Mouse (Mus musculus) layer of hippocampus, postnatal 25 days (tissue): ENCODE measurements at regions not wholly inside any gene's neighbourhood (a gene's known extent, or its start where the extent isn't known, plus 50 kb on each side); places are given as distances from the start of the nearest gene placed in this dataset.
A peak's percentile ranks its signal among the peaks of the same experiment; 100 is the strongest.

Source experiments
- DNase-seq, 2 experiments: peaks; one replicate each; pipeline ENCODE4 v3.0.0; 2022; ENCODE audit warnings: mixed read lengths in 2 of 2, low spot score in 1 of 2; ENCODE audit errors: extremely low spot score in 1 of 2

DNA sequence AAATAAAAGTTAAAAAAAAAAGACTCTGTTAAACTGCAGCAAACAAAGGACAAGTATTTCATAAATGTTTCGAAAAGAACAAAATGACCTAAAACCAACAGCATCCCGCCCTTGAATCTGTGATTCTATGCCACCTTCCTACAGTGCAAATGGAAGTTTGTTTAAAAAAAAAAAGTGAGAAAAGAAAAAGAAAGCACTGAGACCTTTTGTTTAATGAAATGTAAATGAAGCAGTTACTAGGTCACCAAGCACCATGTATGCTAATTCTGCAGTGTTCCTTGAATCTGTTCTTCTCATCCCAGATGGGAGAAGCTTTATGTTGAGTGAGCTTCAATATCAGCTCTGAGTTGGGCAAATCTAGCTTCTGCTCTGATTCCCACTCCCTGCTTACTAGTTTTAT is 64.8 kb downstream of the Dnajb9 start:
- DNase-seq = no peak

DNA sequence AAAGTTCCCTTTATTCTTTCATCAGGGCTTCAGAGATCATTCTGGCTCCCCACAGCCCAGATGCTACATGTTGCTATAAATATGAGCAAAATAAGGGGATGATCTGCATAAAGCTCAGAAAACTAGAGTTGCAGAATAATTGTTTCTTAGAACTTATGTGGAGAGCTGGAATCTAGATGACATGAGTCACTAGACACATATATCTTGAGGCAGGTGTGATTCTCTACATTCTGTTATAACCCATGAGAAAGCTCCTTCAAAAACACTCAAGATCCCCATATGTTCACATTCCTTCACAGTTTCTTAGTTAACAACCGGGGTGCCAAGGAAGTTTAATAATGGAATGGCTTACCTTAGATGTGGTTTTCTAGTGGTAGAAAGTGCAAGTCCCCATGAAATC is 71.1 kb downstream of the Dnajb9 start:
- DNase-seq = no peak

DNA sequence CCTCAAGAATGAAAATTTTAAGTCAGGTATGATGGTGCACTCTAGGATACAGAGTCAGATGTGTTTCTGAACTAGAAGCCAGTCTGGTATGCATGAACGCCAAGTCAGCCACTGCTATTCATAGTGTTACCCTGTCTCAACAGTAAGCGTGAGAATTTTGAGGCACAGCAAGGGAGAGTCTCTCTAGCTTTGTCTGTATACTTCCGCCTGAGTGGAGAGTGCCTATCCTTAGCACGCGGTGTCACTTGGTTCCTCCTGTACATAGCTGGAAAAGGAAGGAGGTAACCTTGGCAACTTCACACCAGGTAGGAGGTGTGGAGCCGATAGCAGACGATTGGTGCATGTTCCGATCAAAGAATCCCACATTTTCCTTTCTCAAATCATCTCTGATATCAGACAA is 81.3 kb downstream of the Dnajb9 start:
- DNase-seq = no peak

DNA sequence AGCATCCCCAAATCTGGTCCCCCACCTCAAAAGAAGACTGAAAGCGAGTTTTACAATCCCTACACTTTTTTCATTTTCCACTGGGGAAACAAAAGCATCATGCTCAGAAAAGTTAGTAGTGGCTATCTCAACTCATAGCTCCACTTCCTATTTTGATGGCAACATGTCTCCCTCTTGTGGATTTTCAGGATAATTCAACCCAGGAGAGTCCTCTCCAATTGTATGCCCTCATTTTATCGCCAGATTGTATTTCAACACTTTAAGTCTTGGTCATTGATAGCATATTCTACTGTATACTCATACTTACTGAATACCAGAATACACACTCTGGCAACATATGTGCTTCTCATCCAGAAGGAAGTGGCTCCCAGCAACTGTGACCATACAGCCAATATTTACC is 105.0 kb downstream of the Dnajb9 start:
- DNase-seq = no peak

DNA sequence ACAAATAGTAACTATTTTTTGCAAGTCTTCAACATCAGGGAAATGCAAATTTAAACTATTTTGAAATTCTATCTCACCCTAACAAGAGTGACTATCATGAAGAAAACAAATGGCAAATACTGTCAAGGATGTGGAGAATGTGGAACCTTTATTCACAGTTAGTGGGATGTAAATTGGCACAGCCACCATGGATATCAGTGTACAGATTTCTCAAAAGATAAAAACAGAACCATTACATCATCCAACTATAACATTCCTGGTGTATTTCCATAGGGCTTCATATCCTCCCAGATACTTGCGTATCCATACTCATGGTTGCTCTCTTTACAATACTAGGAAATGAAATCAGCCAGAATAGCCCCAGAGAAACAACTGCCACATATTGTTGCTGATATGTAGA is 110.9 kb downstream of the Dnajb9 start:
- DNase-seq = no peak

DNA sequence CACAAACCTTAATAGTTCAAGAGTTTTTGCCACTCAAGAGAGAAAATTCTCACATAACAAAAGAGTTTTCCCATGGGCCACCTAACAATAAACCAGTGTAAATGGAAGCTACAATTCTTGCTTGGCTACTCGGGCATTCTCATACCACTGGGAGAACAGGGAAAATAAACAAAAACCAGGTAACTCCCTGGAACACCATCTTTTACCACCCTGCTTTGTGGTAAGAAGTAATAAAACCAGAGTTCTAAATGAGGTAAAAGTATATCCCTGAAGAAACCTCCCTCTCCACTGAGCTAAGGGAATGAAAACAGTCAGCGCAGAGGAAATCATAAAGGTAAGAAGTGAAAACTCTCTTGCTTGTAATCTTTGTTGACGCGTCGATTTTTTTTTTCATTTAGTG is 138.4 kb downstream of the Dnajb9 start:
- DNase-seq = no peak

DNA sequence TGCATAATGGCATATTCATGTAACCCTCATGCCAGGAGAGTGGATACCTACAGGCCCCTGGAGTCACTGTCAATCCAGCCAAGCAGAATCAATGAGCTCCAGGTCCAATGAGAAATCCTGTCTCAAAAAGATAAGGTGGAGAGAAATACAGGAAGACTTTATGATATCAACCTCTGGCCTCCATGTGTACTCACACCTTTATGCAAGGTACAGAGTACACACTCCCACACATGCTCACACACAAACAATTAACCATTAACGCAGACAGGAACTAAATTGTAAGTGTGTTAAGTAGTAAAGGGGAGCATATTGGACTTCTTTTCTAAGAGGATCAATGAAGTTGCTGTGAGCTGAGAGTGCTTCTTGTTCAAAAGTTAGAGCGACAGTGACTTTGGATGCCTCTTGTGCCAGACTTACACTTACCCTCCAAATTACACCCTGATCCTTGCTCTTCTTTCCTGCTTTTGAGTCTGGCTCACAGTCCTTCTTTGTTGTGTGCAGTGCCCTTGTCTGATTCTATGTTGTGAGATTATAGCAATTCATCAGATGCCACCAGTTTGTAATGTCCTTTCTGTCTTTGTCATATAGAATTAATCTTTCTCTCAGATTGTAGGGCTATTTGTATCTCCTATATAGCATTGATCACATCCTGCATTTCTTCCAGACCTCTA is 153.5 kb downstream of the Dnajb9 start:
- no peak for DNase-seq

DNA sequence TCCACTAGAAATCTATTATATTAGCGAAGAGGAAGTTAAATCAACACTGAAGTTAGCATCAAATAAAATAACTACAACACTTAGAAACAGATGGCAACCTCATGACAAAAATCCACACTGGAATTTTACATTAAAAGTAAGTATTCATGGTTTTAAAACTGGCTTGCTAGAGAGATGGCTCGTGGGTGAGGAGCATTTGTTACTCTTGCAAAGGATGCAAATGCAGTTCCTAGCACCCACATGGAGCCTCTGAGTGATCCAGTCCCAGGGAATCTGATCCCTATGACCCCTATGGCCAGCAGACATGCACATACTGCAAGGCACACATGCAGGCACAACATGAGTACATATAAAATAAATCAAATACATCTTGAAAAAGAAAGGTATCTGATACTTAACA is 164.3 kb downstream of the Dnajb9 start:
- no peak for DNase-seq

DNA sequence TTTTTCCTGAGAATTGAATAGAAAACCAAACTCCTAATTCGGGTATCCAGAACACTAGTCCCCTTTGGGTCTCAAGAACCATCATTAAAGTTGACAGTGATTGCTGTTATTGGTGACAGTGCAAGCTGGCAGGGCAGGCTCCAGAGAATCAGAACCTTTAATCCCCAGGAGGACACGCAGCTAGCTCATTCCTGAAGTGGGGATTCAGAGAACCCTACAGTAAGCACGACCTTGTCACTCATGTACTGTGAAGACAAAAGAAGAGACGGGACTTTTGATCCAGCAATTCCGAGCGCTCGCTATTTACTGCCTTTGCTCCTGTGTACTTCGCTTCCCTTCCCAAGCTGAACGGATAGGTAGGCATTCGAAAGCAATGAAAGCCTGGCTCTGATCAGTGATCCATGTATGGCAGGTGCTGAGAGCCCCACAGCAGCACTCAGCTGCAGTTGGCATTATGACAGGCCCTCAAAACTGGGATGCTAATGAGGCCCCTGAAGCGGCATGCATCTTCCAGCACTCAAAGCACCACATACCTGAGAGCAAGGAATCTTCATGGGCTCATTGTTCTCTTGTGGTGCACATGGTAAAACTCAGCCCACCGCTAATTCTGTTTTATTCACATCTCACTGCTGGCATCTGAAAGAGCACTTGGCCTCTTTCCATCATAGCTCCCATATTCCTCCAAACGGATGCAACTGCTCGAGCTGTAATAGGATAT is 165.6 kb downstream of the Dnajb9 start:
- no peak for DNase-seq

DNA sequence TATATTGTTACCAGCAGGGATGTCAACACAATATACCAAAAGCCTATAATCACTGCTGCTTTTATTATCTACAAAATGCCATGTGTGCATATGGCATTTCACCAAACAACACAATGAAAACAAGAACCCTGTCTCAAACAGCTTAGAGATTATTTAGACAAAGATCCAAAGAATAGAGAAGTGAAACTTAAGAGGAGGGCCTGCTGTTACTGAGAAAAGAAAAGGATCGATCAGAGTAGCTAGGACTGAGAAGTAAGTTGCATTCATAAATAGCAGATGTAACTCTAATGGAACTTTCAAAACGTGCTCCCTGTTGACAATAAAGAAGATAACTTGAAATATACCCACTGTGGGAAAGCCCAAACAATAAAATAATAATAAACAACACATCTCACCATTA is 203.3 kb downstream of the Dnajb9 start:
- no peak for DNase-seq

DNA sequence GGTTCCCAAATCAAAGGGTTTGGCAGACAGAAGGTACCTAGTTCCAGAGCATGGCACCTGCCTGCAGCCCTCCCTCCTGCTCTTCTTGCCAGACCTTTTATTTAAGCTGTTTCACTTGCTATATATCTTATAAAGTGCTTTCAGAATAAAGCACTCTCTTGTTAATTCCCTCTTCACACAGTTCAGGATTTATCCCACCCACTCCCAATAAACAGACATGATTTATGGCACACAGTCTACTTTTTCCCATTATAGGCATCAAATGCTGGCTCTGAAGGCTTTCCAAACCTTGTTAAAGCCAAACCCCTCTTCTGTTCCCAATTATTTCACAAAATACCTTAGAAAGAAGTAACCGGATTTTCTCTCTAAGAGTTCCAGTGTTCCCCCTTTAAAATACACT is 226.6 kb downstream of the Dnajb9 start:
- DNase-seq = no peak

DNA sequence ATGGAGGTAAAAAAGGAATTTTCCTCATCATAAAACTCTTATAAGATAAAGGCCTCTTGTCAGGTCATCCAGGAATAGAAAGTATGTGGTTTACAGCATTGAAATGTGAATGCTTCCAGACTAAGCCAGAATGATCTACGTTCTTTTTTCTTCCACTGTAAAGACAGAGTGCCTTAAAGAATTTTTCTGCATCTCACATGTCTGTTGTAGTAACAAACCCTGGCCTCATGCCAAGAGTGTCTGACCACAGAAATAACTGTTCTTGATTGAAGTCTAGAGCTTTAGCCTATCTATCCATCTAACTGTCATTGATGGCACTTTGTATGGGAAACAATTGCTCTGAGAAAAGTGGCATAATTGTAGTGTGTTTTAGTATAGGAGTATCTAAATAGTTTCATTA is 246.2 kb downstream of the Dnajb9 start:
- DNase-seq = no peak

DNA sequence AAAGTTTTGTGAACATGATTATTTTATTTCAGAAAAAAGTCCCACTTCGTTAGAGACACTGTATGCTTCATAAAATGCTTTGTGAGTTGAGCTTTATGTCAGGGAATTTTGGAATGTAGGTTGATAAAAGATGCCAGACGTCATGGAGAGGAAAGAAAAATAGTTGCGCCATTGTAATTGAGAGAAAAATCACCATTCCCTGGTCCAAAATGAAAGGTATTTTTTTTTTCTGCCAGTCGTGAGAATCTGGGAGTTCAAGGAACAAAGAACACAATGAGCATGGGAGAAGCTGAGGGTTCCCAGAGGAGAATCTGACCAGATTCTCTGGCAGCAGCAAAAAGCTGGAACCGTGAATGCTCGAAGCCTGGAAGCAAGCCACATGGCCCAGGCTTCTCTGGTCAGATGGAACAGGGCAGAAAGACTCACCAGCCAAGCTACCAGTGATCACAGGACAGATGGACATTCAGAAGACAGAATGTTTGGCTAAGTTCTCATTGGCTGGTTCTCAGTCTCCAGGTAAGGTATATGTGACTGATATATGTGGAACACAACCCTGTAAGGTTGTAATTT is 247.5 kb downstream of the Dnajb9 start:
- DNase-seq = peak in 1 of 2 experiments; percentile 16

DNA sequence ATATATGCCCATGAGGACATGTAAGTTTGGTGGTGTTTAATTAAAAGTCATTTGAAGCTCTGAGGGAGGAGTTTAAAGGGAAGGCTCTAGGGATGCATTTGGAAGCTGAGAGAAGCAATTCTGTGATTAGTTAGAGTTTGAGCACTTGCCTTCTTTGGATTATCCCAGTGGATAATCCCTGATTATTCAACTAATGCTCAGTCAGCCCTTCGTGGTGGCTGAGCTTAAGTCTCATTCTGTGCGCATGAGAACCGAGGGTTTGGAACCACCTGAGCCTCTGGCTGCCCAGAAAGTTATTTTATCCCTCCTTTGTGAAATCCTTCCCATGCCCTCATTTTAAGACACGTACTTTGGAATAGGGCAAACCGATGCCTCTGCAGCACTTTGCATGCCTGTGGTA is 285.9 kb downstream of the Dnajb9 start:
- DNase-seq = no peak

DNA sequence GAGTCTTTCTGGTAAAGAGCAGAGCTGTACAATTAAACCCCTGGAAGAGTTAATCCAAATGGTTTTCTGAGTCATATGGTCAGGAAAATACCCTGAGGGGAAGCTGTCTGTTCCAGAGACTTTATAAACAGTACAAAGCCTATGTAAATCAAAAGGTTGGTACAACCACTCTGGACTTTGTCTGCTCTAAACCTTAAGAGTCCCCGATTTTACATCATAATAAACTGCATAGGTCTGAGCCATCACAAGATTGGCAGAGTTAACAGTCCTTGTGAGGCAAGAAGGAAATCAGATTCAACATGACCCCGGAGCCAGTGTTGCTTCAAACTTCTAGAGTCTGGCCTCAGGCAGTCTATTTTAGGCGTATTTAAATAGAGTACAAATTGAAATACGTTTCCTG is 289.7 kb downstream of the Dnajb9 start:
- no peak for DNase-seq

DNA sequence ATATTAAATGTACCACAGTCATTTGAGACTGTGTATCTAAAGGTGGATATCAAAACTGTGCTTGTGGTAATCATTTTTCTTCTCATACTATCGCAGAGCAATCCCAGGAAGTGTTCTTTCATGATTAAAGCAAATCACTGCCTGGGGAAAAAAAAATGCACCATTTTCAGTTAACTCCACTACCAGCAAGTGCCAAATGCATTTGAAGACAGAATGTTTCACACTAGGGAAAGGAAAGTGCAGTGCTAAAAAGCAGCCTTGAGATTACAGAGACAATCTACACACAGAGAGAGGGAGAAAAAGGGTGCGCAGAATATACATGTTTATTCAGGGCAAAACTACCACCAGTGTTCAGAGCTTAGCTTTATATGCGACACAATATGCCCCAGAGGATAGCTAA is 291.0 kb downstream of the Dnajb9 start:
- no peak for DNase-seq

DNA sequence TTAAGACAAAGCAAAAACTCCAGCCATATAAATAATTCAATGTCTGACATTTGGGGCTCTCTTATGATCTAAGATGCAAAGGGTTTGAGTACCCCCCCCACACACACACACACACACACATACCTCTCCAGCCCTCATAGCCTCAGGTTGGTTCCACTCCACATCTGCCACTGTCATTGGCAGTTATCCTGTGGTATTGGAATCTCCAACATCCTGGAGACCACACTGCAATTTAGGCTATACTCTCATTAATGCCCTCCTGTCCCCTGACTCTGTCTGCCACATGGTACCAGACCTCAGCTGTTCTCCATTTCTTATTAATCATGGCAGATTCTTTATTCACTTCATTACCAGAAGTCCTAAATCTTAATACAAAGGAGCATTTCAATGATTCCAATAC is 293.3 kb downstream of the Dnajb9 start:
- no peak for DNase-seq

DNA sequence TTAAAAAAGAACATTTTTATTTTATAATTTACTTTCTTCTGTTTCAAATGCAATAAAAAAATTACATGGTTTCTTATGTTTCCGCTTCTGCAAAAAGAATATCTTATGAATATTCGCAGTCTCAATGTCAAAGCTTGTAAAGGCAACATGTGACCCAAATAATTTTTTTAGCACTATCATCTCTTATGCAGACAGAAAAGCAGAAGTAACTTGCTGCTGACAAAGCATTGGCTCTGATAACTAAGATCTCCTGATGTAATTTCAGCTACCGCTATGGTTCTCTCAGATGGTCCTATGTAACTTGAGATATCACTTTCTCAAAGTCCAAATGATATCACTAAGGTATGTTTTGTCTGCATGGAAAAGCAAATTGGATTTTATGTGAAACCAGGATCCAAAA is 310.9 kb downstream of the Dnajb9 start:
- no peak for DNase-seq

DNA sequence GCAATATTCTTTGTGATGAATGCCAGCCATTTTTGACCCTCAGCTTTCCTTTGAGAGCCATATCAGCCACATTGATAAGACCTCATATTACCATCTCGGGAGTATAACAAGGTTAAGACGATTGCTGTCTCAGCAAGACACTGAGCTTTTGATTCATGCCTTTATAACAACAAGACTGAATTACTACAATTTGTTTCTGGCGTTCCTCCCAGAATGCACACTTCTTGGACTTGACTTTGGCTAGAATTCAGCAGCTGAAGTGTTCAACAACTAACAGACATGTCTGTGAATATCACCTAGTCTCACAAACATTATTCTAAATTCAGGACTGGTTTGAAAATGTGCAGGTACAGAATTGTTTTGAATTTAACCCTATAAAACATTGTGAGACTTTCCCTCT is 324.5 kb downstream of the Dnajb9 start:
- no peak for DNase-seq

DNA sequence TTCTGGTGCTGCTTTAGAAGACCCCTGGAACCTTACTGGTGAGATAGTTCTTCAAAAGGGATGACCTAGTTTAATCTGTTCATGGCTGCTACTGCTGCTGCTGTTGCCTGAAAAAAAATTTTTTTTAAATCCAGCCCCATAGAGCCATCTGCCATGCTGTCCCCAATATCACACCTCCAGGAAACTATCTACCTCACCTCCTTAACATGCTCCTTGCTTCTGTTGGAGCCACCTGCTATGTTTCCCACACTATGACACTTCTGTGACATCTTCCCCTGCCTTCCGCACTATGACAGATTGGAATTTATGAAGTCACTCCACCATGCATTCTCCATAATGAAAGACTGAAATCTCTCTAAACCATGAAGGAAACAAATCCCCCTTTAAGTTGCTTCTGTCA is 349.6 kb downstream of the Dnajb9 start:
- no peak for DNase-seq

DNA sequence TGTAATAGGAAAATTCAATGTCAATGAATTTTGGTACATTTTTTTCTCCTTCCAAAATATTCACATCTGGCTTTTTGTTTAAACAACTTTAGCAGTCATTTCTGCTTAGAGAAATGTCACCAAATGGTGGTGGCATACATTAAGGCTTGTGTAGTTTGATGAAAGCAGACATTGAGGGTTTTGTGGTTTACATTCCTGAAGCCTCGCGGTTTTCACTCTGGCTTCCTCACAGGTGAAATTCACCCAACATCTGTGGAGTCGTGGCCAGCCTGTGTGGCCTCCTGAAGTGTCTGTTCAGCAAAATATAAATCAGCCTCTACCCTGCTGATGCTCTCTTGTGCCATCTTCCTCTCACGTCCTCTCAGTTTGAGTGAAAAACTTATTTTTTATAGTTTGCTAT is 353.8 kb downstream of the Dnajb9 start:
- no peak for DNase-seq

DNA sequence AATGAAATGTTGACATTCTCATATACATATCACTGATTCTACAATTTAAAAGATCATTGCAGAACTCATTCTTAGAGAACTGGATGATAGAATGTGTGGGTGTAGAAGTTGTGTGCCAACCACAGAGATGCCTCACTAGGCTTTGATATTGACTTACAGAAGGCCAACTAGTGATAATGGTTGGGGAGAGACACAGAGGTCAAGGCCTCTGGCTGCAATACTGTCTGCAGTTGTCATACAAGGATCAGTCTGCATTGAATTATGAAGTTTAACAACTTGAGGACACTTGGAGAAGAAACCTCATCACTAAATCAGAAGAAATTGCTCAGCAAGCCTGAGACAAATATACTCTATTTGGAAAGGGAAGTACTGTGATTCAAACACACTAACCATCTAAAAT is 357.9 kb downstream of the Dnajb9 start:
- DNase-seq = no peak
